Mouse (Mus musculus) heart, embryonic 12.5 days (tissue): ENCODE data around the gene Efcab1. TPM values are rescaled to one million over a fixed set of nuclear protein-coding genes. Genes with fewer than 3 reads are reported as not detected.

Source experiments
- ATAC-seq: fragments of 200-750 bp; cut with Nextera tagmentation; 2 replicates; pipeline ENCODE4 v1.8.0; 2017; ENCODE audit warnings: moderate TSS enrichment, moderate library complexity; ENCODE audit not compliant: insufficient number of reproducible peaks, low FRiP score
- H3K27ac ChIP-seq: fragments of 300-500 bp; sonication (generic); 2 replicates; pipeline ENCODE4 v1.5.1; 2016; ENCODE audit warnings: mild to moderate bottlenecking, moderate library complexity; ENCODE audit not compliant: poor library complexity, severe bottlenecking
- H3K27me3 ChIP-seq: fragments of 300-500 bp; sonication (generic); replicated peaks from 2 replicates; pipeline ENCODE4 v1.6.1; 2016; ENCODE audit warnings: mild to moderate bottlenecking, moderate library complexity
- H3K36me3 ChIP-seq: fragments of 300-500 bp; sonication (generic); 2 replicates; pipeline ENCODE4 v1.6.1; 2016; ENCODE audit warnings: mild to moderate bottlenecking, moderate library complexity
- H3K4me1 ChIP-seq: fragments of 300-500 bp; sonication (generic); replicated peaks from 2 replicates; pipeline ENCODE4 v1.6.1; 2016; ENCODE audit warnings: mild to moderate bottlenecking
- H3K4me2 ChIP-seq: fragments of 300-500 bp; sonication (generic); 2 replicates; pipeline ENCODE4 v1.6.1; 2016; ENCODE audit warnings: mild to moderate bottlenecking, moderate library complexity
- H3K4me3 ChIP-seq: fragments of 300-500 bp; sonication (generic); 2 replicates; pipeline ENCODE4 v1.5.1; 2016; ENCODE audit warnings: mild to moderate bottlenecking
- H3K9ac ChIP-seq: fragments of 300-500 bp; sonication (generic); 2 replicates; pipeline ENCODE4 v1.6.1; 2016; ENCODE audit warnings: mild to moderate bottlenecking, moderate library complexity
- H3K9me3 ChIP-seq: fragments of 300-500 bp; sonication (generic); replicated peaks from 2 replicates; pipeline ENCODE4 v1.6.1; 2016; ENCODE audit warnings: mild to moderate bottlenecking, moderate library complexity
- WGBS: fragments of 180-500 bp; shearing (Covaris S2); methylation state at CpG from one replicate; pipeline ENCODE4 v1.1.7; 2016; 5-methylcytosine and 5-hydroxymethylcytosine counted together
- polyA plus RNA-seq: library from polyadenylated mRNA; unstranded; fragments of >200 nt; fragmentation: Nextera tagmentation; extraction: Ambion mirVana; gene quantifications from 2 replicates; pipeline ENCODE4 v1.2.1, GENCODE M21; 2016

The Efcab1 gene
- polyA plus RNA-seq, 1 experiment from 2014 or later: 2.6 TPM

GRCm38 (mm10) chr16:15014724-15015123 is 108.3 kb downstream of the Efcab1 start:
- no peaks in the 10 kb centered on the region for H3K9me3 ChIP-seq
- H3K27me3 ChIP-seq: no peaks in the 10 kb centered on the region
- no peak overlapping the region for H3K9ac ChIP-seq
- no peak for ATAC-seq
- no peaks in the 10 kb centered on the region for H3K4me1 ChIP-seq
- WGBS: 67% methylated on average over 2 of the region's 2 CpGs
- H3K4me2 ChIP-seq: no peak overlapping the region
- H3K36me3 ChIP-seq: no peaks in the 10 kb centered on the region
- no peak overlapping the region for H3K4me3 ChIP-seq
- H3K27ac ChIP-seq: no peak overlapping the region
